Comparison of ENCODE assay signal across 13 mouse cellular contexts in the genomic region with DNA sequence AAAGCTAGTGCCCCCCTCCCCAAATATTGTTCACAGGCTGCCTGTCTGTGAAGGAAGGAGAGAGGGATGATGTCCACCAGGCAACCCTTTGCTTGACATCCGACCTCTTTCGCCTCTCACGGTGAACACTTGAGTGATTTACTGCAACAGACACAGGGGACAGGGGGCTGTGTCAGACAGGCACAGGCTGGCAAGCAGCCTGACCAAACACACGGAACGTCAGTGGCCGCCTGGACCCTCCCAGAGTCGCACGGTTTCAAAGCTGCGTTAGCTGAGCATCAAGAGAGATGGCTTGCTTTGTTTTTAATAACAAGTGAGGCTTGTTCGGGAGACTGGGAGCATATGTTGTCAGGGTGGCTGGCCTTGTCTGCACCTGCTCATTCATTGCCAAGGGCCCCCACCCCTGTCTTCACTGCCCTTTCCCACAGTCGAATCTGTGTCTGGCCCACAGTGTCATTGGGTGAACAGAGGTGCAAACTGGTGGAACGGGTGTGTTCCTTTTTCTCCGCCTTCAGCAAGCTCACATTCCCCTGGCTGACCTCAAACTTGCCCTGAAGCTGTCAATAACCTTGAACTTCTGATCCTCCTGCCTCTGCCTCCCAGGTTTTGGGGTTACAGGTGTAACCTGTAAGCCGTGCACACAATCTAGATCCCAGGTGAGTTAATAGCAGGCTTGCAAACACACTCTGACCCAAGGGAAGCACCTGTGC.
DNase-seq lines count a peak whose midpoint lies in the region; ATAC-seq lines count a peak whose summit lies in the region.
"Had no signal": no experiment of that assay in that cellular context is flagged by ENCODE, and none has a peak within 500 bp of the region (broad histone marks: within the 10 kb centered on the region; RNA-seq: fewer than 3 reads in every experiment).

No protein-coding gene starts in this region.

- no peak overlapping the region for H3K4me3 ChIP-seq in kidney, embryonic 14.5 days (ENCODE audit: low read length)
- H3K4me3 ChIP-seq in hindbrain, embryonic 16.5 days (ENCODE audit: low read length): no peak overlapping the region
- H3K4me3 ChIP-seq in neural tube, embryonic 14.5 days (ENCODE audit: low read depth, low read length): no peak overlapping the region

- no peak for DNase-seq in kidney, postnatal 36 days
- DNase-seq in retina, postnatal 1 day: peak; percentile 46
- no peak for DNase-seq in retina, embryonic 14.5 days (ENCODE audit: low spot score)
- no peak for DNase-seq in left cerebral cortex, postnatal 36 days (ENCODE audit: low spot score in 2 of 2)
- DNase-seq in MN1 (ENCODE audit: low spot score): no peak
- DNase-seq: cerebellum, postnatal 36 days; gastrocnemius, postnatal 25 days; heart, postnatal 36 days; liver had no signal

- H3K9me3 ChIP-seq in kidney, embryonic 14.5 days (ENCODE audit: control insufficient read depth, low read length): no peaks in the 10 kb centered on the region
- no peaks in the 10 kb centered on the region for H3K9me3 ChIP-seq in hindbrain, embryonic 16.5 days (ENCODE audit: control insufficient read depth, low read length)
- H3K9me3 ChIP-seq in neural tube, embryonic 14.5 days (ENCODE audit: control insufficient read depth, low read length): no peaks in the 10 kb centered on the region

- H3K27me3 ChIP-seq in kidney, embryonic 14.5 days (ENCODE audit: control insufficient read depth, insufficient read depth, low read length): peaks cover 4% of the 10 kb centered on the region; the same call in 1 of the 2 replicates
- H3K27me3 ChIP-seq in hindbrain, embryonic 16.5 days (replicated peaks; ENCODE audit: control insufficient read depth, insufficient read depth, low read length): no peaks in the 10 kb centered on the region
- H3K27me3 ChIP-seq in neural tube, embryonic 14.5 days (ENCODE audit: control insufficient read depth, insufficient read depth, low read length): no peaks in the 10 kb centered on the region

- H3K4me1 ChIP-seq in kidney, embryonic 14.5 days (ENCODE audit: control insufficient read depth, insufficient read depth, low read length): peaks cover 29% of the 10 kb centered on the region
- peaks cover 13% of the 10 kb centered on the region for H3K4me1 ChIP-seq in hindbrain, embryonic 16.5 days (ENCODE audit: control insufficient read depth, insufficient read depth, low read depth, low read length)
- peaks cover 18% of the 10 kb centered on the region for H3K4me1 ChIP-seq in neural tube, embryonic 14.5 days (ENCODE audit: control insufficient read depth, insufficient read depth, low read length)

- H3K4me2 ChIP-seq in kidney, embryonic 14.5 days (replicated peaks; ENCODE audit: low read depth, low read length): no peak overlapping the region
- no peak overlapping the region for H3K4me2 ChIP-seq in hindbrain, embryonic 16.5 days (ENCODE audit: low read length)
- no peak overlapping the region for H3K4me2 ChIP-seq in neural tube, embryonic 14.5 days (ENCODE audit: low read depth, low read length)

- H3K36me3 ChIP-seq in kidney, embryonic 14.5 days (ENCODE audit: control insufficient read depth, insufficient read depth, low read length): no peaks in the 10 kb centered on the region
- H3K36me3 ChIP-seq in hindbrain, embryonic 16.5 days (ENCODE audit: control insufficient read depth, insufficient read depth, low read length): no peaks in the 10 kb centered on the region
- no peaks in the 10 kb centered on the region for H3K36me3 ChIP-seq in neural tube, embryonic 14.5 days (ENCODE audit: control insufficient read depth, insufficient read depth, low read length)

- peak overlapping the region; percentile 24; the same call in 1 of the 2 replicates for H3K27ac ChIP-seq in kidney, embryonic 14.5 days (ENCODE audit: low read depth, low read length)
- no peak overlapping the region for H3K27ac ChIP-seq in hindbrain, embryonic 16.5 days (ENCODE audit: low read depth, low read length)
- no peak overlapping the region for H3K27ac ChIP-seq in neural tube, embryonic 14.5 days (ENCODE audit: low read depth, low read length)

- peak; percentile 58 for ATAC-seq in kidney, embryonic 14.5 days (ENCODE audit: low FRiP score, low TSS enrichment)
- ATAC-seq in hindbrain, embryonic 16.5 days: no peak; the same call in 1 of the 2 replicates
- peak; percentile 65; the same call in 1 of the 2 replicates for ATAC-seq in neural tube, embryonic 14.5 days (ENCODE audit: low read depth)
- ATAC-seq: activated CD4-positive, CD25-positive, alpha-beta regulatory T cell, adult 4 months had no signal

- intact Hi-C loops in left cerebral cortex, postnatal 36 days (cut with DNase I): no loop called here

- H3K9ac ChIP-seq in kidney, embryonic 14.5 days (ENCODE audit: low read depth, low read length): no peak overlapping the region
- 0 out of 2 replicates have a peak overlapping the region, but pooled peaks have one; percentile 11 for H3K9ac ChIP-seq in hindbrain, embryonic 16.5 days (ENCODE audit: low read depth, low read length)
- 0 out of 2 replicates have a peak overlapping the region, but pooled peaks have one; percentile 12 for H3K9ac ChIP-seq in neural tube, embryonic 14.5 days (replicated peaks; ENCODE audit: low read depth, low read length)

- 9% methylated on average over 14 of the region's 14 CpGs for WGBS in kidney, embryonic 14.5 days
- 40% methylated on average over 14 of the region's 14 CpGs for WGBS in hindbrain, embryonic 16.5 days
- WGBS in neural tube, embryonic 14.5 days: 17% methylated on average over 14 of the region's 14 CpGs
